Mouse (Mus musculus): ENCODE results near the gene Olfr70.

GRCm38 (mm10) chr4:43728576-43728954 is 28.0 kb upstream of the Olfr70 start:
- no peak for TF ChIP-seq CTCF (IDR thresholded peaks at IDR 0.05; ENCODE audit: borderline replicate concordance, insufficient read depth, low read length)
- no peak for TF ChIP-seq POLR2A (IDR thresholded peaks at IDR 0.05; ENCODE audit: low read depth, low read length)
